Mouse (Mus musculus) G1E (cell line): Measurements from ENCODE around the gene Tab1. TPM values are rescaled to one million over a fixed set of nuclear protein-coding genes. Genes with fewer than 3 reads are reported as not detected.
A peak's percentile ranks its signal among the peaks of the same experiment; 100 is the strongest.

ENCODE experiments used
- ATAC-seq: 2 replicates; pipeline ENCODE4 v1.8.0; 2016; ENCODE audit warnings: mild to moderate bottlenecking; ENCODE audit not compliant: insufficient number of reproducible peaks, poor library complexity, low FRiP score, severe bottlenecking; ENCODE audit errors: extremely low read depth
- DNase-seq: peaks from one replicate; pipeline ENCODE4 v3.0.0; 2012; ENCODE audit warnings: low spot score
- H3K27me3 ChIP-seq: 2 replicates; pipeline ENCODE4 v1.6.1; 2012; ENCODE audit warnings: mild to moderate bottlenecking, low read length, inconsistent platforms; ENCODE audit not compliant: insufficient read depth
- H3K36me3 ChIP-seq: replicated peaks from 2 replicates; pipeline ENCODE3; 2012; ENCODE audit warnings: mild to moderate bottlenecking, inconsistent platforms
- H3K4me1 ChIP-seq: 2 replicates; pipeline ENCODE4 v1.6.1; 2012; ENCODE audit warnings: low read depth, low read length, inconsistent platforms, mixed read lengths; ENCODE audit not compliant: insufficient read depth
- H3K4me3 ChIP-seq: 2 replicates; pipeline ENCODE4 v1.5.1; 2012; ENCODE audit warnings: low read depth, mild to moderate bottlenecking, inconsistent platforms, low read length, moderate library complexity, mixed read lengths
- H3K9me3 ChIP-seq: replicated peaks from 2 replicates; pipeline ENCODE4 v1.6.1; 2012; ENCODE audit warnings: inconsistent platforms
- CTCF ChIP-seq: IDR thresholded peaks from 2 replicates; pipeline ENCODE4 v1.5.1; 2012; ENCODE audit warnings: low read depth, low read length, inconsistent platforms, mixed read lengths
- GATA1 ChIP-seq: IDR thresholded peaks from 2 replicates; pipeline ENCODE4 v1.6.1; 2012; ENCODE audit warnings: borderline replicate concordance, low read length, inconsistent platforms, mixed read lengths
- GATA2 ChIP-seq: IDR thresholded peaks from 2 replicates; pipeline ENCODE4 v1.6.1; 2012; ENCODE audit warnings: low read depth, low read length, inconsistent platforms, borderline replicate concordance
- POLR2AphosphoS5 ChIP-seq: IDR thresholded peaks from 2 replicates; pipeline ENCODE4 v1.6.1; 2012; ENCODE audit warnings: low read depth, low read length, inconsistent platforms; ENCODE audit not compliant: insufficient replicate concordance
- TAL1 ChIP-seq: conservative IDR thresholded peaks from 2 replicates; pipeline ENCODE4 v1.6.1; 2012; ENCODE audit warnings: low read depth, low read length, inconsistent platforms, mixed read lengths
- polyA plus RNA-seq: library from polyadenylated mRNA; stranded (reverse); fragments of >175 nt; gene quantifications from 2 replicates; pipeline ENCODE4 v1.2.3, GENCODE M21; 2012
- total RNA-seq, 2 experiments: library from RNA; stranded (forward) in 1 of 2; stranded (reverse) in 1 of 2; fragments of 200-1000 nt in 1 of 2; fragments of >200 nt in 1 of 2; fragmentation: Nextera tagmentation in 1 of 2; gene quantifications; 2 replicates each; pipeline ENCODE4 v1.2.3; 2014 to 2017

Gene Tab1
- total and polyA plus RNA-seq, 3 experiments, result 22.3 to 29.1 (median 27.2) TPM

GRCm38 (mm10) chr15:80100871-80101270, 32.1 kb upstream of the Tab1 start:
- Histone ChIP-seq H3K9me3 (no peaks in the 10 kb centered on the region), H3K36me3 (peaks cover 92% of the 10 kb centered on the region), H3K4me1 (peaks cover 88% of the 10 kb centered on the region), H3K27me3 (no peaks in the 10 kb centered on the region), H3K4me3 (no peak overlapping the region)
- ATAC-seq (no peak), DNase-seq (no peak)
- TF ChIP-seq TAL1 (no peak), CTCF (no peak), GATA1 (no peak), GATA2 (no peak), POLR2AphosphoS5 (no peak)

GRCm38 (mm10) chr15:80101503-80101902, 31.4 kb upstream of the Tab1 start:
- Histone ChIP-seq H3K9me3 (no peaks in the 10 kb centered on the region), H3K4me3 (no peak overlapping the region), H3K27me3 (no peaks in the 10 kb centered on the region), H3K4me1 (peaks cover 85% of the 10 kb centered on the region), H3K36me3 (peaks cover 92% of the 10 kb centered on the region)
- ATAC-seq (no peak), DNase-seq (no peak)
- TF ChIP-seq POLR2AphosphoS5 (no peak), GATA2 (no peak), GATA1 (no peak)

- H3K4me1 ChIP-seq, result peaks cover 82% of the 10 kb centered on the region
- no peaks in the 10 kb centered on the region for H3K9me3 ChIP-seq
- H3K4me3 ChIP-seq, result no peak overlapping the region
- DNase-seq, result no peak
- ATAC-seq, result no peak
- H3K27me3 ChIP-seq, result no peaks in the 10 kb centered on the region
- peaks cover 92% of the 10 kb centered on the region for H3K36me3 ChIP-seq
- no peak for TF ChIP-seq CTCF
- no peak for TF ChIP-seq GATA1
Observed at GRCm38 (mm10) chr15:80102495-80102894, 30.4 kb upstream of the Tab1 start.

DNA sequence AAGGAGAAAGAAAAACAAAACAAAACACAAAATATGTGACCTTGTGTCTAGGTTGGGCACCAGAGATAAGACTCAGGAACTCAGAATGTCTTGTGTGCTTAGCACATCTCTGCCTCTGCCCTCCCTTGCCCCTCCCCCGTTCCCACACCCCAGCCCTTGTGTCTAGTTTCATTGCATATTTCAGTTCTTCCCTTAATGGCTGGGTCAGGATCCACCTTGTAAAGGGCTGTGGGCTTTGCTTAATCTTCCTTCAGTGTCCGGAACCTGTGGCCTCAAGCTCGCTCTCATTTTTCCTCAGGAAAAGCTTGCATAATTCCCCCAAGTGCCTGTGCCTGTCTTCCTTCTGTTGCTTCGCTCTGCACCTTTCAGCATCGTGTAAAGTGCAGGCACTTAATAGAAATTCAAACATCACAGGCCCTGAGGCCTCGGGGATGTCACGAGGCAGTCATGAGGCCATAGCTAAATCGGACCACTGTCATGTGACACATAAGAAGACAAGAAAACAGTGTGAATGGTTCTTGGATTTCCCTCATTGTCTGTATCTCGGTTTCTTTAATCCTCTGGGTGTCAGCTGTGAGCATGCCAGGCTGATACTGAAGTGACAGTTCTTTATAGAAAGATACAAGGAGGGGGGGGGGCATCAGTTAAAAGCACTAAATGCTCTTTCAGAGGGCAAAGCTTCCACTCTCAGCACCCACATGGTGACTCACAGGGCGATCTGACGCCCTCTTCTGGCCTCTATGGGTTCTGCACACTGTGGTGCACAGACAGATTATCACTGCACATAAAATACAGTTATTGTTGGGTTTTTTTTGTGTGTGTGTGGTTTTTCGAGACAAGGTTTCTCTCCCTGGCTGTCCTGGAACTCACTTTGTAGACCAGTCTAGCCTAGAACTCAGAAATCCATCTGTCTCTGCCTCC, 27.2 kb upstream of the Tab1 start:
- peaks cover 82% of the 10 kb centered on the region for H3K36me3 ChIP-seq
- ATAC-seq, result no peak
- H3K4me1 ChIP-seq, result peaks cover 63% of the 10 kb centered on the region
- no peaks in the 10 kb centered on the region for H3K27me3 ChIP-seq
- DNase-seq, result no peak
- no peak overlapping the region for H3K4me3 ChIP-seq
- TF ChIP-seq CTCF (0 out of 2 replicates have a peak, but pooled peaks have one; percentile 18), TAL1 (no peak)
- no peaks in the 10 kb centered on the region for H3K9me3 ChIP-seq

- Histone ChIP-seq H3K4me3 (no peak overlapping the region), H3K36me3 (peaks cover 82% of the 10 kb centered on the region), H3K9me3 (no peaks in the 10 kb centered on the region; the same call in 1 of the 2 replicates), H3K27me3 (no peaks in the 10 kb centered on the region), H3K4me1 (peaks cover 56% of the 10 kb centered on the region)
- no peak for DNase-seq
- TF ChIP-seq POLR2AphosphoS5 (no peak), TAL1 (no peak), GATA1 (no peak), GATA2 (no peak), CTCF (no peak)
- ATAC-seq, result no peak
Observed at GRCm38 (mm10) chr15:80107143-80107542, 25.8 kb upstream of the Tab1 start.

- ATAC-seq (no peak), DNase-seq (no peak)
- H3K27me3 ChIP-seq, result no peaks in the 10 kb centered on the region
- TF ChIP-seq TAL1, result no peak
- no peak for TF ChIP-seq GATA2
- TF ChIP-seq GATA1, result no peak
- TF ChIP-seq POLR2AphosphoS5, result no peak
- TF ChIP-seq CTCF, result no peak
- peaks cover 82% of the 10 kb centered on the region for H3K36me3 ChIP-seq
- H3K9me3 ChIP-seq, result peaks cover 2% of the 10 kb centered on the region; the same call in 1 of the 2 replicates
- peaks cover 51% of the 10 kb centered on the region for H3K4me1 ChIP-seq
- no peak overlapping the region for H3K4me3 ChIP-seq
Observed at GRCm38 (mm10) chr15:80107575-80107974, 25.4 kb upstream of the Tab1 start.
